Mouse (Mus musculus): Measurements from ENCODE around the gene Dhdh.
"Not testable (repeated sequence)": the region's sequence is repeated elsewhere in the genome, so short reads cannot be mapped to it uniquely, and the experiment has no call there.

The Dhdh gene

DNA sequence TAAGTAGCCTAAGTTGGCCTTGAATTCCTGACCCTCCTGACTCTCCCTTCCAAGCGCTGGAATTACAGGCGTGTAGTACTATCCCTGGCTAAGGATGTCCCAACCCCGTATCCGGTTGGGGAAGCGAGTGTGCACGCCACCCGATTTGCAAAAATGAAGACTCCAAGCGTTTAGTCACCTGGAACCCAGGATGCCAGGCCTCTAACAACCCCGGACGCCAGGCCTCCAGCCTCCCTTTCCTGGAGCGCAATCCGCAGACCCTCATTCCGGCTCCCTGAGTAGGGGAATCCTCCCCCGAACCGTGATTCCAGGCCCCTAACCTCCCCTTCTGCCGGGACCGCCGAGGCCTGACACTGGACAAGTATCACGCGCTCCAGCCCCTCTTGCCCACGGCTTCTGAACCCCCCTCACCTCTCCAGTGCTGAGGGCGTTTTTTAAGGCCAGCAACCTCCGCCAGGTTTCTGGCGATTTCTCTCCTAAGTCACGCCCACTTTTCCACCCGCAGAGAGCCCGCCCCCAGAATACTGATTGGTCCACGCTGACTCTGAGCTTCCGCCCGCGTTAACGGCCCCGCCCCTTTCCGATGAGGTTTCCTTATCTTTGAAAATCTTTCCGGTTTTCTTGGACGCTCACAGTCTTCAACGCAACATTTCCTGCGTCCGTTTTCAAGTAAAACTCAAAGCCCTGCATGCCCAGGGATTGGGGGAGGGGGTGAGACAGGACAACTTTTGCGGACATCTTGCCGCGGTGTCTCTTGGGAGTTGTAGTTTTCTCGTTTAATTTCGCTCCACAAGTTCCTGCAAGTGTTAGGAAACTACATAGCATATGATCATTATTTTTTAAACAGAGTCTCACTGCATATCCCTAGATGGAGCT lies 21.5 kb upstream of the Dhdh start, which contains the start of gene Nucb1:
TSS of gene Nucb1 (minus strand) at position 495 of the 876 bp plus-strand sequence.
- peak; percentile 95 for DNase-seq (ENCODE audit: low read depth, low spot score)

DNA sequence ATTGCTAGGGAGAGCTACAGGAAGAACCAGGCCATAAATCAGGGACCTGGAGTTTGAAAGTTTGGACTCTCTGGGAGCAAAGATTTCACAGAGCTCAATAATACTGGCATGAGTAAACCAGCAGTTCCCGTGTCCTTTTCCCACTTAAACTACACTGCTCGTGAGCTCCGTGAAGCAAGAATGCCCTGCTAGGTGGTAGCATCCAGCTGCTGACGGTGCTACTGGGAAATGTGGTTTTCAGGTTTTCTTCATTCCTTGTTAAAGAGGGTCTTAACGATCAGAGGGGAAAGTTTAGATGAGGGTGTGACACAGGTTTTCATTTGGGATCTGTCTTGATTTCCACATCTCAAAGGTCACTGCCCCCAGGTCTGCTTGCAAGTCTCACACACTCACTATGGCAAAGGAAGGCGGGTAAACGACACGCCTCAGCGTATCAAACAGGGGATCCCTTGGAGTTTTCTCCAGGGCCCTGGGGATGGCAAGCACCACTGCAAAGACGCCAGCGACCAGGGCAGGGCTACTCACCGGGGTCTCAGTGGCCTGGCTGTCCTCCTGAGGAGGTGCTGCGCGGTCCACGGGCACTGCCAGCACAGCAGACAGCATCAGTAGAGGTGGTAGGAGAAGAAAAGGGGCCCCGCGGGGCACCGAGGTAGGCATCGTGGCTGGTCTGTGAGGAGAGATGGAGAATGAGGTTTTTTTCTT lies 20.7 kb upstream of the Dhdh start:
- no peak for DNase-seq (ENCODE audit: low read depth, low spot score)

DNA sequence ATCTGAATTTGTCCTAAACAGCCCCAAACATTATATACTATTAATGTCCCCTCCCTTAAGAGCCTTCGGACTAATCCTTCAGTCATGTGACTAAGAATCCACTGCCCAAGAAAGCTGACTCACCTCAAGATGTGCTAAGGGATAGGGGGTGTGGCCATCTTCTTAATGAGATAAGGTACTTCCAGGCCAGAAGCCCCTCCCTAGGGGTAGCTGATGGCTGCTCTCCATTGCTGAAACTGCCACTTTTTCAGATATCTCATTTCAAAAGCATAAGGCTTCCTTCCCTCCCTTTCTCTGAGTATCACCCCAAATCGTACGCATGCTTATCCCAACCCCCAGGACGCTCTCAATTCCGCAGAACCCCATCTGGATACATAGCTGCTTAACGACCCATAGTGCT lies 20.0 kb upstream of the Dhdh start:
- no peak for DNase-seq (ENCODE audit: low read depth, low spot score)

DNA sequence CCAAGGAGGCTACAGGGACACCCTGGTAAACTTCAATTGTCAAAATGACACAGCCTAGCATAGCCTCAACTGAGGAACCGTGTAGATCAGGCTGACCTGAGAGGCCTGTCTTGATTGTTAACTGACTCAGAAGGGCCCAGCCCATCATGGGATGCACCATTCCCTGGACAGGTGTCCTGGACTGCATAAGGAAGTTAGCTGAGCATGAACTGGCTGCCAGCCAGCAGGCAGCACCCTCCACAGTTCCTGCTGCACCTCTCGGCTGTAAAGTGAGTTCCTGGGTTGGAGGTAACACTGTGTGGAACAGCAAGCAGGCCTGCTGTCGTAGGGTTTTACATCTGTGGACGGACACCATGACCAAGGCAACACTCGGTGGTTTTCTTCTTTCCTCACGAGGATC lies 19.0 kb upstream of the Dhdh start:
- no peak for DNase-seq (ENCODE audit: low read depth, low spot score)

DNA sequence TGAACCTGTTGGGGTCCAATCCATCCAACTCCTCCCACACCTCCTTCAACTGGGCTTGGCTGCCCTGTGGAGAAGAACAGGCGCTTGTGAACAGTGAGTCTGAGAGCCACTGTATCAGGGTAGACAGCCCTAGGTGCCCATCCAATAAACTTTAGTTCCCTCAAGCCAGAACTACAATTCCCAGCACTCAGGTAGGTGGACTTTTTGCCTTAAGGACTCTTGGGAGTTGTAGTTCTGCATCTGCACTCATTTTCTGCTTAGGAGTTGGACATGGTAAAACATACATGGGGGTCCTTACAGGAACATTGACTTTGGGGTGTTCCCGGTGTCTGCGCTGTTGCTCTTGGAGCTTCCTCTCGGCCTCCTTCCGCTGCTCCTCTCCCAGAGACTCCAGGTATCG lies 9.8 kb upstream of the Dhdh start:
- no peak for DNase-seq (ENCODE audit: low read depth, low spot score)

DNA sequence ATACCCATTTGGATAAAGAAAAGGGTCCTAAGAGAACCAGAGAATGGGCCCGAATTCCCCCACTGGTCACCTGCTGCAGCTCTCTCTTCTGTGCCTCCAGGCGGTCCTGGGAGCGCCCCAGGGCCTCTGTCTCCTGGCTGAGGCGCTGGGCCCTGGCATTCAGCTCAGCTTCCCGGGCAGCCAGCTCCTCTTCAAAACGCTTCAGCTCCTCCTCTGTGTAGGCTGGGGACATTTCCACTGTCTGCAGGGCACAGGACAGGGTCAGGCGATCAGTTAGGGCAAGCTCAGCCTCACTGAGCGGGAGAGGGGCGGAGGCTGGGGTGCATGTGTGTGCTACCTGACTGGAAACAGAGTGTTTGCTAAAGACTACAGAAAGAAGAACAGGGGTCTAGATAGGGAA lies 5.9 kb upstream of the Dhdh start:
- no peak for DNase-seq (ENCODE audit: low read depth, low spot score)

DNA sequence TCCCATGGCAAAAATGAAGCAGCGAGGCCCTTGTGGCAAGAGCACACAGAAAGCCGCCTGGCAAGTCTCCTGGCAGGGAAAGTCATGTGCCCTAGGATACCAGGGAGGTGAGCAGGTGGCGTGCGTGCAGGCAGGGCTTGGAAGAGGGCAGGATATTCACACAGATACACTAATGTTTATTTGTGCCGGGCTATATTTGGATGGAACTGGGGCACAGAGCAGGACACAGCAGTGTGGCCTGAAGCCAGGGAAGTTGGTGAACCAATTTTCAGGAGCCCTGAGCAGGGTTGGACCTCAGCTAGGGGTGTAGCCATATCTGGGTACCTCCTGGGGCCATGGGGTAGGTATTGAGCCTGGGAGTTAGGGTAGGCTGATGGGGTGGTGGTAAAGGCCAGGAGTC lies 4.3 kb upstream of the Dhdh start:
- peak; percentile 94 for DNase-seq (ENCODE audit: low read depth, low spot score)

DNA sequence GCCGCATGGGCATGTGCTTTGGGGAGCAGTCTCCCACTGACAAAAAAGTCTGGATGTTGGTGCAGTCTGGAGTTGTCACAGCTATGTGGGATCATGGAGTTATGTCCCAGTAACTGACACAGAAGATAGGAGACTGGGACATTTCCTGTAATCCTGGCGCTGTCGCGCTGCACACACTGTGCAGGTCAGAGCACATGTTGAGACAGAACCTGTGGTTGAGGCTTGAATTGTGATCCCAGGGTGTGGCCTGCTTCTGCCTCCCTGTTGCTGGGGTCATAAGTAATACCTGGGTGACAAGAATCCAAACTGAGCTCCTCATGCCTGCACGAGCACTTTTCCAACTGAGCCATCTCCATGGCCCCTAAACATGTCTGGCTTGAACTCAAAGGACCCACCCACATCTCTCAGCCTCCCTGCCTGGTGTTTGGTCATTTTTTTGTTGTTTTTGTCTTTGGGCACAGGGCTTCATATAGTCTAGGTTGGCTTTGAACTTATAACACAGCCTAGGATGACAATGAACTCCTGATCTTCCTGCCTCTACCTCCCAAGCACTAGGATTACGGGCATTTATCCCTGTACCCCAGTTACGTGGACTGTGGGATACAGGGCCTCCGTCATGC lies 3.7 kb upstream of the Dhdh start:
- DNase-seq (ENCODE audit: low read depth, low spot score): no peak

DNA sequence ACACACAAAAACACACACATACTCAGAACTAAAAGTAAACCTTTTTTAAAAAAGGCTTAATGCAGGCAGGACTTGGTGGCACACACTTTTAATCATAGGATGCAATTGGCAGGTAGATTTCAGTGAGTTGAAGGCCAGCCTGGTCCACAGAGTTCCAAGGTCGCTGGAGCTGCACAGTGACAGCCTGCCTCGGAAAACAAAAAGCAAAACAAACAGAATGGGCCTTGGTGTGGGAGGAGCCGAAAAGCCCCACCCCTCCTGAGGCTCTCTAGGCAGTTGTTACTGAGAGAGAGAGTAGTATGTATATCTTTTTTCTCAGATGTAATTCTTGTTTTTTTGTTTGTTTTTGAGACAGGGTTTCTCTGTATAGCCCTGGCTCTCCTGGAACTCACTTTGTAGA lies 2.7 kb upstream of the Dhdh start:
- DNase-seq (ENCODE audit: low read depth, low spot score): no peak

DNA sequence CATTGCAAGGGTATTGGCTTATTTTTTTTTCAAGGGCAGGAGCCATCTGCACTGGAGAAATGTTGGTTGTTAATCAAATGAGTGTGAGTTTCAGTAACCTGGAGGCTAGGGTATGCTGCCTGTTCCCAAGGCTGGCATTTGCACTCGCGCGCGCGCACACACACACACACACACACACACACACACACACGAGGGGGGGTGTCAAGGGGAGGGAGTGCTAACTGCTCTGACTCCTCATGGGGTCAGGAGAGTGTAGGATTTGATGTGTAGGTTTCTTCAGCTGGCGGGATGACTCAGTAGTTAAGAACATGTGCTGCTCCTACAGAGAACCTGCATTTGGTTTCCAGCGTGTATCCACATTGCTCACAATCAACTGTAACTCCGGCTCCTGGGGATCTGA lies 2.2 kb upstream of the Dhdh start:
- peak; percentile 86 for DNase-seq (ENCODE audit: low read depth, low spot score)

DNA sequence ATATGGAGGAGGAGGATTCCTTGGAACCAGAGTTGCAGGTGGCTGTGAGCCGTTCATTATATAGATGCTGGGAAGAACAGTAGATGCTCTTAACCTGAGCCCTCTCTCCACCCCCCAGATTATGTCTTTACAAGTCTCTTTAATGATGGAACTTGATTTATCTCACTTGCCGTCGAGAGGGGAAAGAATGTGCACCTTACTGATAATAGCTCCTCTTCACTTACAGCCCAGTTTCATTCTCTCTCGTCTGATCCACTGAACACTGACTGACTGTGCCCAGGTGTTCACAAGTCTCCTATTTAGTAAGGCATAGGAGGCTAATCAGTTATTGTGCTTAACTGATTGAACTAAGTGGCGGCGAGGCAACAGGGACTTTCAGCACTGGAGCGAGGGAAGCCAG lies 973 bp upstream of the Dhdh start:
- DNase-seq (ENCODE audit: low read depth, low spot score): no peak

DNA sequence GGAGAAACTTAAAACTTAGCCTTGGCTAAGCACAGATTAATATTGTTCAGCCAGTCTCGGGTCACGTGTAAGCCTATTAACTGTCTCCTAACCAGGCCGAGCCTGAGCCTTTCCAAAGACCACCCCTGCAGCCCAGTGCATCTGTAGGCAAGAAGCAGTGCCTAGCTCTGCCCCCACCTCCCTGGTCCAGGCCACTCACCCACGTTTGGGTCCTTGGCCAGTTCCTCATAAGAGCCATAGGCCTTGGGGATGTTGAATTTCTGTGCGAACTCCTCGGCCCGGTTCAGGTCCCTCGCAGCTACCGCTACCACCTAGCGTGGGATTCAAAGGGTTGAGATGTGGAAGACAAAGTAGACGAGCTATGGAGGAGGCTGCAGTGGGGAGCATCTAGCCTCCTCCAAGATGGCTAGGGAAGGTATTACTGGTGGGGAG lies 728 bp downstream of the Dhdh start:
- DNase-seq (ENCODE audit: low read depth, low spot score): no peak

DNA sequence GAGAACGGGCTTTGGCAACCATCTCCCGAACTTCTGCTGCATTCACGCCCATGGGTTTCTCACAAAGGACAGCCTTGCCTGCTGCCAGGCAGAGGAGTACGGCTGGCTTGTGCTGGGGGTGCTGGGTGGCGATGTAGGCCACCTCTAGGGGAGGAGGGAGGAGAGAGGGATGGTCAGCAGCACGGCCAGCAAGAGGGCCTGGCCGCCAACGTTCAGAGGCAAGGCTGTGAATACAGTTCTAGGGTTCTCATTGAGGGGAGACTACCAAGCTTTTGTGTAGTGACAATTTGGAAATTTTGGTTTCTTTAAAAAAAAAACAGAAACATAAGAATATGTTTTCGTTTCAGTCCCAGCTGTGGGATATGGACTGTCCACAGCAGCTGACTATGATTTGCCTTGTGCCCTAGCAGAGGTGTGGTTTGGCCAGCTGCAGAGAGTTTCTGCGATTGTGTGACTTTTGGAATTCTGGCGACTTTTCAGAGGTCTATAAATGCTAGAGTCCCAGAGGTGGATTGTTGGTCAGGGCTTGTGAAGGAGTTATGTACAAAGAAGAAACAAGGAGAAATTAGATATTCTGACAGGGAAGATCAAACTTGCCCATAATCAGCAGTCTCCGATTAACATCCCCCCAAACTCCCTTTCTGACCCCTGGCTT lies 1.7 kb downstream of the Dhdh start, which contains the start of gene Gm45808:
TSS of gene Gm45808 (minus strand) at position 51 of the 655 bp plus-strand sequence.
- no peak for DNase-seq (ENCODE audit: low read depth, low spot score)

DNA sequence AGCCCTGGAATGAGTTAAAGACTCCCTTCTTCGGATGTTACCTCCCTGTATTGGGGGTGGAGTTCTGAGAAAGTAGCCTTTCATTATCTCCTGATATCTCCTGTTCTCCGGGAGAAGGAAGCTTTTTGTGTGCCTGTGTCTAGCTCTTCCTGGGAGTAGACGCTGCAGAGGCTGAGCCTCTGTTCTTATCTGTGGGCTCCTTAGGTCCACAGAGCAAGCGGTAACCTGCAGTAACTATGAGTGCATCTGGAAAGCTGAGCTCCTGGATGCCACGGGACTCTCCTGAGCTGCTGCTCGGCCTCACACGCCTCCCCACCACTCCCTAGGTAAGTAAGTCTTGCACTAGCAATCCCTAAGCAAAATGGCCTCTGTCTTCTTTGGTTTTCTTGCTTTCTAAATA lies 2.4 kb downstream of the Dhdh start:
- DNase-seq (ENCODE audit: low read depth, low spot score): no peak

DNA sequence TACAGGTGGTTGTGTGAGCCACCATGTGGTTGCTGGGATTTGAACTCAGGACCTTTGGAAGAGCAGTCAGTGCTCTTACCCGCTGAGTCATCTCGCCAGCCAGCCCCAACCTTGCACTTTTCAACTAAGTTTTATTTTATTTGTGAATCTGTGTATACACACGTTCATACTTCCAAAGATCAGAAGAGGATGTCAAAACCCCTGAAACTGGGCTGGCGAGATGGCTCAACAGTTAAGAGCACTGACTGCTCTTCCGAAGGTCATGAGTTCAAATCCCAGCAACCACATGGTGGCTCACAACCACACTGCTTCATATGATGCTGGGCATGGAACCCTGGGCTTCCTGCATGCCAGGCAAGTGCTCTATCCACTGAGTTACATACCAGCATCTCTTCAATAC lies 3.6 kb downstream of the Dhdh start:
- DNase-seq (ENCODE audit: low read depth, low spot score): not testable (repeated sequence)

DNA sequence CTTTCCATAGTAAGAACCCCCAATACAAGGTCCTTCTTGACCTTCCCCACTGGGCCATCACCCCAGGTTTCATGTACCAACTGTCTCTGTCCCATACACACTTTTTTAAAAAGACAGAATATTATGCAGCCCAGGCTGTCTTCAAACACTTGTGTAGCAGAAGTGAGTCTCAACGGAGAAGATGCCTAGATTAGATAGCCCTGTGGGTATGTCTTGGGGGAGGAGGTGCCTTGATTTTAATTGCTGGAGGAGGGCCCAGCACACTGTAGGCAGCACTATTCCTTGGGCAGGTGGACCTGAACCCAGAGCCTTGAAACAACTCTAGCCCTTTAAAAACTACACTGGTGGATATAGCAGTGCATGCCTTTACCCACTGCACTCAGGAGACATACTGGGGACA lies 6.4 kb downstream of the Dhdh start:
- no peak for DNase-seq (ENCODE audit: low read depth, low spot score)

DNA sequence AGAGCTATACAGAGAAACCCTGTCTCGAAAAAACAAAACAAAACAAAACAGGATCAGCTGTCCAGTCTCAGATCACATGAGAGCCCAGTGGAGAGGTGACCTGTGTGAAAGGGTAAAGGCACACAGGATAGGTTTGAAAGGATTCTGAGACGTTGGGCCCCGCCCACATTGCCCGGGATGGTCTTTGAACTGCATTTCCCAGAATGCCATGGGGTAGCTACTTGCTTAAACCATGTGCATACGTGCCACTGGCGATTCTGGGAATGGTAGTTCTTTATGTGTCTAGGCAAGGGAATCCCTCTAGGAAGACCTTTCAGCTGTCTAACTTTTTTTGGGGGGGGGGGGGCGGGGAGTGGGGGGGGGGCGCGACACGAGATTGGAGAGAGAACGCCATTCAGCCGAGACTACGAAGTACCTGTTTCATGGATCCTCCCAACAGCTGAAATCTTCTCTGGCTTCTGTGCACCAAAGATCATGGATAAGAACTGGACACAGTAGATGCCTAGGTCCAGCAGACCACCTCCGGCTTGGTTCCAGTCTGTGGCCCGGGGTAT lies 7.2 kb downstream of the Dhdh start, which contains the start of gene Tulp2:
TSS of gene Tulp2 (plus strand) at position 504 of the 554 bp plus-strand sequence.
- DNase-seq (ENCODE audit: low read depth, low spot score): peak; percentile 84

DNA sequence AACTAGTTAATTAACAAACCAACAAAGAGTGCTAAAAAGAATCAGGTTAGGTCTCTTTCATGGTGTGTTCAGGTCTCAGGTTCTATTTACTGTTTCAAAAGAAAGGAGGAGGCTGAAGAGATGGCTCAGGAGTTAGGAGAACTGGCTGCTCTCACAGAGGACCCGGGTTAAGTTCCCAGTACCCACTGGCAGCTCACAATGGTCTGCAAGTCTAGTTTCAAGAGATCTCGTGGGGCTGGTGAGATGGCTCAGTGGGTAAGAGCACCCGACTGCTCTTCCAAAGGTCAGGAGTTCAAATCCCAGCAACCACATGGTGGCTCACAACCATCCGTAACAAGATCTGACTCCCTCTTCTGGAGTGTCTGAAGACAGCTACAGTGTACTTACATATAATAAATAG lies 8.3 kb downstream of the Dhdh start:
- not testable (repeated sequence) for DNase-seq (ENCODE audit: low read depth, low spot score)

DNA sequence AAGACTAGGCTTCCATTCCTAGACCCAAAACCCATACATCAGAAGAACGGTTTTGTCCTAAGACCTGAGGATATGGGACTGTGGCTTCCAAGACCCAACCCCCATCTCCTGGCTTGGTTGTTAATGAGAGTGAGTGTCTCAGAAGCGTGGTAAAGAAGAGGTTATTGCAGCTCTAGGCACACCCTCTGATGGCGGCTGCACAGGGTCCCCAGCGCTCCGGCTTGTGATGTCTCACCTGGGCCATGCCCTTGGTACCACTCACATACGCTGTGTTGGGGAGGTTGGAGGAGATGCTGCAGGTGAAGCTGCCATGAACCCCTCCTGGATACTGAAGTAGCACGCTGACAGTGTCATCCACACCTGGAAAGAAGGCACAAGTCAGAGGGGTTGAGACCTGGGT lies 9.8 kb downstream of the Dhdh start:
- DNase-seq (ENCODE audit: low read depth, low spot score): no peak

DNA sequence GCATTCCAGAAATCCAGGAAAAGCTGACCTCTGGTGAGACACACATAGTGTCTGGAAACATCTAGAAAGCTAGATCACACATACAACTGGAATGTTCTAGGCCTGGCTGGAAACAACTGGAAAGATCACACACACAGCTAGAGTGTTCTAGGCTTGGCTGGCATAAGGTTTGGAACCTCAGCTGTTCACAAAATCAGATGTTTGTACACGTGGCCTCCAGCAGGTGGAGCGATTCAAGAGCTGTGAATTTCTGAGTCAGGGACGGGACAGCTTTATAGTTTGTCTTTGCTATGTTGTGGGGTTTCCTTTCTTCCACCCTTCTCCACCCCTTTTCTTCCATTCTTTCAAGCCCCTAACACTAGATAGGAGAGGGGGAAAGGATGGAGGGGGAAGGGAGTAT lies 11.6 kb downstream of the Dhdh start:
- DNase-seq (ENCODE audit: low read depth, low spot score): peak; percentile 88

DNA sequence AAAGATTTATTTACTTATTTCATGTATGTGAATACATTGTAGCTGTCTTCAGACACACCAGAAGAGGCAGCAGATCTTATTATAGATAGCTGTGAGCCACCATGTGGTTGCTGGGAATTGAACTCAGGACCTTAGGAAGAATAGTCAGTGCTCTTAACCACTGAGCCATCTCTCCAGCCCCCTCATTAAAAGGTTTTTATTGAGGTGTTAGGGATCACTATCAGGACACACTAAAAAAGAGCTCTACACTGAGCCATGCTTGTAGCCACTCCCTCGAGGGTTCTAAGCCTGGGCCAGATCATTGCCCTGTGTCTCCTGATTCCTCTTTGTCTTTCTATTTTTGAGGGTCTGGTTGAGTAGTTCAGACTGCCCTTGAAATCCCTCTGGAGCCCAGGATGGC lies 12.2 kb downstream of the Dhdh start:
- DNase-seq (ENCODE audit: low read depth, low spot score): no peak
